10 mouse cellular contexts compared by ENCODE assay signal in the genomic region with DNA sequence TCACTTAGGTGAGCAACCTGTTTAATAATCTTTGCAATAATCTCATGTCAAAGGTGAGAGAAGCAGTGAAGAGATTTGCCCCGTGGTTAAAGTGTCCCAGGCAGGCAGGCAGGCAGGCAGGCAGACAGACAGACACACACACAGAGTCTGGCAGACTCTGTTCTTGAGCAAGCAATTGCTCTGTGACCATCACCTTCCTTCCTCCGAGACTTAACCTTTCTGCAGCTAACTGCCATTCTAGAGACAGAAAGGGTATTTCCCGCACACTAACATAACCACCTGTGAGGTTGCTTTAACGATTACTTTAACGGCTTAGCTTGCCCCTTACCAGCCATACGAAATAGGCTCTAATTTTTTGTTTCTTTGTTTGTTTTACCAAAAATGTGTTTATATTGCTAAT.
"Had no signal": no experiment of that assay in that cellular context is flagged by ENCODE, and none has a peak within 500 bp of the region (broad histone marks: within the 10 kb centered on the region; RNA-seq: fewer than 3 reads in every experiment).

No protein-coding gene starts in this region.

- DNase-seq: kidney, postnatal 10 days; kidney, postnatal 4 days; liver; liver, embryonic 13.5 days; liver, postnatal 0 days; right cerebral cortex, postnatal 4 days; spleen, adult 18-20 months; thymus, adult 2 months; thymus, postnatal 36 days had no signal

- ATAC-seq: liver, postnatal 0 days; midbrain, embryonic 13.5 days had no signal
